Mouse (Mus musculus): ENCODE data around the gene Galnt6.
A peak's percentile ranks its signal among the peaks of the same experiment; 100 is the strongest.
"Not testable (repeated sequence)": the region's sequence is repeated elsewhere in the genome, so short reads cannot be mapped to it uniquely, and the experiment has no call there.

Gene Galnt6

DNA sequence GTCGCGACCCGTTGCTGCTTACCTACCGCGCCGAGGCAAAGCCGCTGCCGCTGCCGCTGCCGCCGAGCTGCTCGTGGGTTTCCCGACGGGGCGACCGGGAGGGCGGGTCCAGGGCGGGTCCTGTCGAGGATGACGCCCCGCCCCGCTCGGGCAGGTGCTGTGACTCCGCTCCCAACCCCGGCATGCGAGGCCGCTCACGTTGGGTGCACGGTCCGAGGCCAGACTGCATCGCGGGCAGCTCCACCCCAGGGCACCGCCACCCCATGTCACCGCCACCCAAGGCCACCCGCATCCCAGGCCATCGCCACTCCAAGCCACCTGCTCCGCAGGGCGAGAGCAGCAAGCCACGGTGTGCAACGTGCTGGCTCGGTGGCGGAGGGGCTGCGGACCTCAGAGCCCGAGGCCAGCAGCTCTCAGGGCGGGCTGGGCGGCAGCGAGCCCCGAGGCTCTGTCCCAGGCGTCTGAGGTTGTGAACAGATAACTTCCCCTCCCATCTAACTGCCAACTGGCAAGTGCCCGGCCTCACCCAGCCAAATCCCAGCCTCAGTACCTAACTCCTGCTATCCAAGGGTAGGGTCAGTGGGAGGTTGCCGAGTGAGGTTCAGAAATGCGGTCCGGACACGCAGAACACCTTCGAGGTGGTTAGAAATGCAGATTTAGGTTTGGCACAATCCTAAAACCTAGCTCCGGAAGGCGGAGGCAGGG is at the start of gene Galnt6:
TSS of gene Galnt6 (minus strand) at position 96 of the 705 bp plus-strand sequence.
- peak in 1 of 2 experiments; percentile 14 for DNase-seq (ENCODE audit: low spot score in 2 of 2)

DNA sequence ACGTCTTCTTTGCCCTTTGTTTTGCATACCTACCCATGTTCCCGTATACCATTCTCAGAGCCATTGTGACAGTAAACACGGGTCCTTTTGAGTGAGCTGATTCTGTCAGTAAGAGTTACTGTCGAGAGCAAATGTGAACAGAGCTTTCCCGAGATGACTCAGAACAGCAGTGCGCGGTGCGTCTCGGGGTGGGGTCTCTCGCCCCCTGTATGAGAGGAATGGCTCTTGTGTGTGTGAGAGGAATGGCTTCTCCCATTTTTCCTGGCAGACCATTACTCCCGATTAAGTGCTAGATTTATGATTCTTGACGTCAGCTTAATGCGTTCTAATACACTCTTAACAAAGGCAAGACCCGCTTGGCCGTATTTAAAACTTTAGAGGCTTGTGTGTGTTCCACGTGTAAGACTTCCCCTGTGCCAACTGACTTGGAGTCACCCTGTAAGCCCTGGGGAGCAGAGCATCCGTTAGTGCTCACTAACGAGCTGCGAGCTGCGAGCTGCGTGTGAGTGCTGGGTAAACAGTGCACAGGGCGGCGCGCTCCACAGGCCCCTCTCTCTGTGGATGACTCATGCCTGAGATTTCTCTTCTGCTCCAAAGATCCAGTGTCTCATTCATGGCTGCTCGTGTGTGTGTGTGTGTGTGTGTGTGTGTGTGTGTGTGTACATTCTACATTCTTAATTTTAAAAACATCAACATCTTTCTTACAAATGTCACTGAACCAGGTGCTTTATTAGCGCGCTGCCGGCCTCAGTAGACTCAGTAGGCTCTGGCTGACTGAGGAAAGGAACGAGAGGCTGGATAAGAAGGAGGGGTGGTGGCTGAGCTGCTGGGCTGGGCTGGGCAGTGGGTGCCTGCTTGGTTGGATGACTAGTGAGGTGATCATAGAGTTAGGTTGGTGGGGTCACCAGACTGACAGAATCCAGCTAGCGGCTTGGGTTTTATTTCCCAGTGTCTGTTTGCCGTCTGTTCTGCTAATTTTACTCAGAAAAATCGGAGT is 48.1 kb upstream of the Galnt6 start:
- peak; percentile 52 to 62 for DNase-seq (ENCODE audit: low spot score in 2 of 2)

DNA sequence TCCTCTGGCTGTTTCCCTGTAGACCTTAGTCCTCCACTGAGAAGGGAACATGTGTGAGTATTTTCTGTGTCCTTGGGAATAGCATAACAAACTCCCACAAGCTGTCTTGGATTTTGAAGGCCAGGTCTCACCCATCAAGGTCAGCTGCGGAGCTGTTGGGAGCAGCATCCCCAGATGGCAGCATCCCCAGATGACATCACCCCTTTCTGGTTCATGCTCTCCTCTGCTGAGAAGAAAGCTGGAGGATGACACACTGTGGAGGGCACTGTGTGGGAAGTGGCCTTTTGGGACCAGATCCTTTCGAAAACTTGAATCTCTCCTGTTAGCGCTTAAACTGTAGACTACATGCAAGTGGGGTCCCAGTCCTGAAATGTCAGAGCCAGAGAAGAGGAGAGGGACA is 47.2 kb upstream of the Galnt6 start:
- no peak for DNase-seq (ENCODE audit: low spot score in 2 of 2)

DNA sequence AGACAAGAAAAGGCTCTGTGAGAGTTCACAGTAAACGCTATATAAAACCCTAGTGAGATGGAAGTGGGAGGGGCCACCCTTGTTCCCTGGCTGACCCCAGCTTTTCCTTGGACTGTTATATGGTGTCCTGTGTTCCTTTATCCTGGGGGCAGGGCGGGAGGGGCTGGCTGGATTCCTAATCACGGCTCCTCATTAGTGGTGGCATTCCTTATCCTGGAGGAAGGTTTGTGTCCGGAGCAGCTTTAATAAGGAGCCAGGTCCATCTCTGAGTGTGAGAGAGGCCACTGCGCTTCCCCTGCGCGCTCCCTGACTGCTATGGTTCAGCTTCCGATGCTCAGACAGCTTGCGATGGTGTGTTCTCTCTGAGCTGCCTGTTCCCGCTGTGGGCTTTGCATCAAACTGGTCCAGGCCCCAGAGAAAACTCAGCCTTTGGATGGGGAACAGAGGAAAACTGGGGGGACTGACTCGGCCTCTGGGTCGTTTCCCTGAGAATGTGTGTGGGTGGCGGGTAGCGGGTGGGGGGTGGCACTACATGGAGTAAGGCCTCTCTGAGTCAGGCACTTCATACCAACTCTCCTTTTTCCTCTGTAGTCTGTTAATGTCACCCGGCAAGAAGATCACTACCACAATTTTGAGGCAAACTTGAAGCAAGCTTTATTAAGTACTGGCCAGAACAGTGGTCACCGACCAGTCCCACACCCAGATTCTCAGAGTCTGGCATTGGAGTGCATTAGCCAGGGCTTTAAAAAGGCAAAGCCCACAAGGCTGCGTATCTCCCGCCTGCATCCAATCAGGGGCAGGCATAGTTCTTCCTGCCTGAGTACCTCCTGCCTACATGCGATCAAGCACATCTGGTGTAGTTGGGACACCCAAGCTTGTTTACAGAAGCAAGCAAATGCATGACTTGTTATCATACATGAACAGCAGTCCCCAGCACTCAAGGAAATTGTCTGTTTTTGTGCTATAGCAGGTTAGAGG is 46.3 kb upstream of the Galnt6 start:
- no peak for DNase-seq (ENCODE audit: low spot score in 2 of 2)

DNA sequence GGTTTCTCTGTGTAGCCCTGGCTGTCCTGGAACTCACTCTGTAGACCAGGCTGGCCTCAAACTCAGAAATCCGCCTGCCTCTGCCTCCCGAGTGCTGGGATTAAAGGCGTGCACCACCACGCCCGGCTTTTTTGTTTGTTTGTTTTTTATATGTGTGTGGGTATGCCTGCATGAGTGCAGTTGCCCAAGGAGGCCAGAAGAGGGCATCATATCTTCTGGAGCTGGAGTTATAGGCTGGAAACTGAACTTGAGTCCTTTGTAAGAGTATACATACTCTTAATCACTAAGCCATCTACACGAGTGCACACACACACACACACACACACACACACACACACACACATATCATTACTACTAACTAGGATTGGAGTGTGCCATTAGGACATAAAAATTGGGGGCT is 44.7 kb upstream of the Galnt6 start:
- DNase-seq (ENCODE audit: low spot score in 2 of 2) = not testable (repeated sequence)

DNA sequence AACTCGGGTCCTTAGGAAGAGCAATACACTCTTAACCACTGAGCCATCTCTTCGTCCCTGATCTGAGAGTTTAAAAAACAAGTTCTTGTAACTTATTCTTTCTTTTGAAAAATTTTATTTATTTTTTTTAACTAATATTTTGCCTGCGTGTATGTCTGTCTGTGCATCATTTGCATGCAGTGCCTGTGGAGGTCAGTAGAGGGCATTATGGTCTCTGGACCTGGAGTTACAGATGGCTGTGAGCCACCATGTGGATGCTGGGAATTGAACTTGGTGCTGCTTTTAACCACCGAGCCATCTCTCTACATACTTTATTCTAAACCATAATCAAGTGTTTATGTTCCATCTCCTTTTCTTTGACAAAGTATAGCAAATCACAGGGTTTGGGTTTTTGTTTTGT is 43.5 kb upstream of the Galnt6 start:
- DNase-seq (ENCODE audit: low spot score in 2 of 2) = no peak

DNA sequence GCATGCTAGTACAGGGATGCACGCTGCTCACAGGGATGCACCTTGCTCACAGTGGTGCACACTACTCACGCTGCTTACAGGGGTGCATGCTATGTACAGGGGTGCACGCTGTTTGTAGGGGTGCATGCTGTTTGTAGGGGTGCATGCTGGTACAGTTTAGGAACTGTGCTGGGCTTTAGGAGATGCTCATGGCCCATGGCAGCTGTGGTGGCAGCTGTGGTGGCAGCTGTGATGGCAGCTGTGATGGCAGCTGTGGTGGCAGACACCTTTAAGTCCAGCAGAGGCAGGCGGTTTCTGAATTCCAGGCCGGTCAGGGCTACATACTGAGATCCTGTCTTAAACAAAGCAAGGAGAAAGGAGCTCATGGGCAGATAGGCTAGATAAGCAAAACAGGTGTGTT is 41.2 kb upstream of the Galnt6 start:
- DNase-seq (ENCODE audit: low spot score in 2 of 2) = no peak

DNA sequence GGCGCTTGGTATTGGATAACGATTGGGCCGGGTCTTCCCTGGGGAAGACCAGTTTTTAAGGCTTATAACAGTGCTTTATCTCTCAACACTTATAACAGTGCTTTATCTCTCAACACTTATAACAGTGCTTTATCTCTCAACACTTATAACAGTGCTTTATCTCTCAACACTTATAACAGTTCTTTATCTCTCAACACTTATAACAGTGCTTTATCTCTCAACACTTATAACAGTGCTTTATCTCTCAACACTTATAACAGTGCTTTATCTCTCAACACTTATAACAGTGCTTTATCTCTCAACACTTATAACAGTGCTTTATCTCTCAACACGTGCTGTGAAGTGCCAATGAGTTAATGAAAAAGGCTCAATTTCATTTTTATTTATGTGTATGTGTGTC is 39.8 kb upstream of the Galnt6 start:
- DNase-seq (ENCODE audit: low spot score in 2 of 2) = not testable (repeated sequence)

DNA sequence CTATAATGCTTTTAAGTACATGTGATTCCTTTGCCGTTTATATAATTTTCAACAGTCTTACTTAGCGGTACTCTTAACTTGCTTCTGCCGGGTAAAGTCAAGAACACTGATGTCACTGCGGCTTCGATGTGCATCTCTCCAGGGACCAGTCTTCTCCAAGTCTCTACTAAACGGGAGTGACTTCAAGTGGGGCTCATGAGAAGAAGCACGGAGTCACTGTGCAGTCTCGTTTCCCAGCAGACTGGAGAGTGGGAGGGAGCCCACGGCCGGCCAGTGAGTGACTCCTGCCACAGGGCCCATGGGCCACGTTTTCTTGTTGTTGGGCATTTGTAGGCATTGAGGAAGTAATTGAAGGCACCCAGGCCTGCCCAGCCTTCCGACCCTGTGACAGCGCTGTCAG is 38.7 kb upstream of the Galnt6 start:
- no peak for DNase-seq (ENCODE audit: low spot score in 2 of 2)

DNA sequence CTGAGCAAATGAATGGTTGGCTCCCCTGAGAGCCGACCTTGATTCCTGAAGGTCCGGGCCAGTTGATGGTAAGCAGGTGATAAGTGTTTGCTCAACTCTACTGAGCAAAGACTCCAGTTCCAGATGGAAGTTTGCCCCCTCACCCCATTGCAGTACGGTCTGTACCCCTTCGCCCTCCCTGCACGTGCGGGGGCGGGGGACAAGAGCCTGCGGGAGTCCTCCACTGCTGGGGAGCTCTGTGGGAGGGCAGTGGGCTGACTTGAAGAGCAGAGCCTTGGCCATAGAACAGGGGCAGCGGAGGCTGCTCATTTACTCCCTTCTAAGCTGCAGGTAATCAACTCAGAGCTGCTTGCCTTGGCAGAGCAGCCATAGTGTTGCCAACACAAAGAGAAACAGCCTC is 37.6 kb upstream of the Galnt6 start:
- DNase-seq (ENCODE audit: low spot score in 2 of 2) = no peak

DNA sequence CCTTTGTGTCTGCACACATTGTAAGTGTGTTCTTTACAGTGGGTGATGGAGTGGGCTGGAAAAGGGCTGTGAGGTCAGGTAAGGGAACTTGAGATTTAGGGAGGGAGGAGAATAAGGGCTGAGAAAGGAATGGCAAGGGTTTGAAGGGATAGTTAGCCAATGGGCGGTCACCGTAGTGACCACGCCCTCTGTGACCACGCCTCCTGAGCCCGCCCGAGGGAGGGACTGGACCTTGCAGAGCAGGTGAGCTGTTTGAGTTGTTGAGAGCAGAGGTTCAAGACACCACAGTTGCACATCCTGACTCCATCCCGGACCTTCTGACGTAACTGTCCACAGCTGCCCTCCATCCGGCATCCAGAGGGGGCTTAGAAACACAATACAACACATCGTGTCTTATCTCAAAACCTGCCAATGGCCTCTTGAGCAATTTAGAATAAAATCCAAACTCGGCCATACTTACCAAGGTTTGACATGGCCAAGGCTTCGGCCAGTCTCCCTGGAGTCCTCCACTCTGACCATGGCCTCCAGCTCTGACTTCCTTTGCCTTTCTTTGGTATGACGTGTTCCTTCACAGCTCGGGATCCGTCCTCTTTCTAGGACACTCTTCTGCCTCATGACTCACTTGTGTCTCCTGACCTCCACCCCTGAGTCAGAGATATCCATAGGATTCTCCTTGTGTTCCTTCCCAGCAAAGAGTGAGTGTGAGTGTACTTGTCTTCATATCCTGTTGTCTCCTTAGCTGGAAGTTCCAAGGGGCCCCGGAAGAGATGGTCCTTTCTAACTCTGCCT is 35.2 kb upstream of the Galnt6 start:
- DNase-seq (ENCODE audit: low spot score in 2 of 2) = peak in 1 of 2 experiments; percentile 20

DNA sequence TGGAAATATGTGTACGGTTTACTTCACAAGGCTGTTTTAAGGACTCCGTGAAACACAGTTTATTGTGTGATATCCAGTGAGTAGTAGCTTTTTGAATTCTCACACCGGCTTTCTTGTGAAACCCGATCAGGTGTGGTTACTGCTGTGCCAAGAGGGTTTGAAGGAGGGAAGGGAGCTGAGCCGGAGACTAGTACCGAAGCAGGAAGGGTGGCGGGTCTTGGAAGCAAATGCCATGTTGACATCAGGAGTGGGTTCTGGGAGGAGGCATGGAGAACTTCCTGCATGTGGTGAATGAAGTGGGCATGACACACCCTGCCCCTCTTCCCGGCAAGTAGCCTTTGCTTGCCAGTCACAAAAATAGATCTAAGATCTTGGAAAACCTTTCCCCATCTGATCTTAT is 33.5 kb upstream of the Galnt6 start:
- DNase-seq (ENCODE audit: low spot score in 2 of 2) = peak in 1 of 2 experiments; percentile 29

DNA sequence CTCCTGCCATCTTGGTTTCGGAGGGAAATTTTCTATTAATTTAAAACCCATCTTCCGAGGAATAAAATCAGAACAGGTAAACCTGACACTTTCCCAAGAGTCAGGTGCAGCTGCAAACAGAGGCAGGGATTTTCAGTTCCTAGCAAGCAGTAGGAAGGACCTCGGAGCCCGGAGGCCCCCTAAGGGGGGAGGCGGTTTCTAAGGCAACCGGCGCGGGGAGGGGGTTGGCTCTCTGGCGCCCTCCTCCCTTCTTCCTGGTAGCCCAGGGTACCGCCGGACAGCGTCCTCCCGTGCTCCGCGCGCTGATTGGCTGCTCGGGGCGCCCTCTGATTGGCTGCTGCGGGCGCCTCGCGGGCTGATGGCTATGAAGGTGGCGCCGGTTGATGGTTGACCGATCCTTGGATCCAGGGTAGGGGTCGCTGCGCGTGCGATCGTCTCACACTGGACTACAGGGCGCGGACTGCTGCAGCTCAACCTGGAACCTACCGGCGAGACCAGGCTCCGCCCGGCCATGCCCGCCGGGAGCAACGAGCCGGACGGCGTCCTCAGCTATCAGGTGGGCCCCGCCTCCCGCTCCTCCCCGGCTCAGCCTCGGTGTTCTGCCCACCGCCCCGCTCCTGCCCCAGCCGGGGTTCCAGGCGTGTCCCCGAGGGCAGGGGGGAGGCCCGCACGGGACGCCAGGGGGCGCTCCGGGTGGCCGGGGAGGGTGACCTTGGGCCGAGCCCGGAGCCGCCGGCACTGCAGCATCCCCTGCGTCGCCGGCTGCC is 32.4 kb upstream of the Galnt6 start, which contains the start of gene Slc4a8:
TSS of gene Slc4a8 (plus strand) at position 329 of the 767 bp plus-strand sequence.
- peak; percentile 97 for DNase-seq (ENCODE audit: low spot score in 2 of 2)

DNA sequence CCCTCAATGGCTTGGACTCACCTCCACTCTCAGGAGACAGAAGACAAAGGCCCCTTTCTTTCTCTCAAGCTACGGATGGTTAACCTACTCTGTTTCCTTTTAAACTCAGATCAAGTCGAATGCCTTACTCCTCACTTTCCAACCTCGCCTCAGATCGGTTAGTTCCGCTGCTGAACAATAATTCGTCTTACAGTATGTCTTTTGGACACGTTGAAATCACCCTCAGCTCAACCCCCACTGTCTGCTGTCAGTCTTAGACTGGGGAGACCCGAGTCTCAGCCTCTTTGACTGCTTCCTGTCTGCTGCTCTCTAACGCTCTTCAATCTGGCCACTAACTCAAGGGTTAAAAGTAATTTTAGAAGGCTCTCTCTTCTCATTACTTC is 31.9 kb upstream of the Galnt6 start:
- peak in 1 of 2 experiments; percentile 37 for DNase-seq (ENCODE audit: low spot score in 2 of 2)

DNA sequence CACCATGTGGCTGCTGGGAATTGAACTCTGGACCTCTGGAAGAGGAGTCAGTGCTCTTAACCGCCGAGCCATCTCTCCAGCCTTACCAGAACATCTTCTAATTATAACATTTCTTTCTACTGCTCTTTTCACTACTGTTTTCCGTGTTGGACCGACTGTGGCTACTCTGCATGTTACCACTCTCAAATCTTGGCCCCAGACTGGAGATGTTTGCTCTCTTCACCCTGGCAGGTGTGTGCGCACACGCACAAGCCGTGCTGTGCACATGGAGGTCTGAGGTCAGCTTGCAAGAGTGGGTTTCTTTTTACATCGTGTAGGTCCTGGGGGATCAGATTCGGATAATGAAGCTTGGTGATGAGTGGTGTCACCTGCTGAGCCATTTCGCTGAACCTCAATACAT is 30.1 kb upstream of the Galnt6 start:
- peak in 1 of 2 experiments; percentile 12 for DNase-seq (ENCODE audit: low spot score in 2 of 2)

DNA sequence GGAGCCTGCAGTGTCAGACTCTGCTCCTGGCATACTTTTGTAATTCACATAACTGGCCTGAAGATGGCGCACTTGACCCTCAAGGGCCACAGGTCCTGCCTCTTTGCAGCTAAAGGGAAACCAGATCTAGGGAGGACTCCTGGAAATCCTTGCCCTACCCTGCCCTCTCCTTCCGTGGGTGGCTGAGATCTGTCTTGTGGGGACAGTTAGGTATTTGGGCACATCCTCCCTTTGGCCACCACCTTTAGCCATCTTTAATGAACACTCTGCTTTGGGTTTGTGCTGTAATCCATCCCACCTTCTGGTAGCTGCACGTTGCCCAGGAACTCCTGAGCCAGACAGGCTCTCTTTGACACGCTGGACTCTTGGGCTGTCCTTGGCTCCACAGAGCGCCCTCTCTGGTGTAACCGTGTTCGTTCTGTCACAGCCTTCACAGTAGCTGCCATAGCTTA is 28.4 kb upstream of the Galnt6 start:
- peak in 1 of 2 experiments; percentile 73 for DNase-seq (ENCODE audit: low spot score in 2 of 2)

DNA sequence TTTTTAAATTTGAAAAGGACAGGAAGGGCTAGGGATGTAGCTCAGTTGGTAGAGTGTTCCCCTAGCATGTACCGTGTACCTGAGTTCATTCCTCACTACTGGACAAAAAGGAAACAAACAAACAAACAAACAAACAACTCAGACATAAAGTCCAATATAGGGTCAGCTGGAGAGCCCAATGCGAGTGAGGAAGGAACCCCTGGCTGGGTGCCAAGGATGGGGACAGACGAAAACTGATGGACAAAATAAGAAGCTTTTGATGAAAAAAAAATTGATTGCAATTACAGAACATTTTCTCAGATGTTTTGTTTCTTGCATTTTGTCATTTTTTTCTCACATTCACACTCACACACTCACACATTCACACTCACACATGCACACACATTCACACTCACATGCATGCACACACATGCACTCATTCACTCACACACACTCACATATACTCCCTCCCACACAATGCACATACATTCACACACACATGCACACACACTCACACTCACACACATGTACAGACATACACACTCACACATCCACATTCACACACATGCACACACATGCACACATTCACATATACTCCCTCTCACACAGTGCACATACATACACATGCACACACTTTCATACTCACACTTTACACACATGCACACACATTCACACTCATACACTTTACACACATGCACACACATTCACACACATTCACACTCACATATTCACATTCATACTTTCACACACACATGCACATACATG is 26.9 kb upstream of the Galnt6 start:
- peak in 1 of 2 experiments; percentile 54 for DNase-seq (ENCODE audit: low spot score in 2 of 2)

DNA sequence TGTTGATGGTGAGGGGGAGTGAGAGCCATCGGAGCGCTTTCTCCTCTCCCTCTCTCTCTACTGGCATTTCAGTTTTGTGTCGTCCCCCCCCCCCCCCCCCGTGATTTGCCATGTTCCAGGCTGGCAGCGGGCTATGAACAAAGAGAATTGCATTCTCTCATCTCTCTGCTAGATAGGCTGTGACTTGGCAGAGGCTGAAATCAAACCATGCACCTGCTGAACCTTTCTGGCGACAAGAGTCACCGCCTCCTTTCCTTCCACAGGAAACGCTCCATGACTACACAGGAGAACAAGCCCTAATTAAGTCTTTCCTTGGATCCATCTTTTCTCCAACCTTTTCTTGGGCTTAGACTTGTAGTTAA is 26.3 kb upstream of the Galnt6 start:
- DNase-seq (ENCODE audit: low spot score in 2 of 2) = peak in 1 of 2 experiments; percentile 16

All from right cerebral cortex, postnatal 10 days (tissue).